Mouse (Mus musculus): ENCODE measurements around the gene Pdzd4.

Pdzd4 gene

GRCm38 (mm10) chrX:73787225-73787558 is 37.6 kb downstream of the Pdzd4 start:
- in situ Hi-C loops (cut with MboI; ENCODE audit: unreplicated experiment in 2 of 2) = loop anchor here in 1 of 2 experiments (25.0 kb wide), 1 partner anchor 500 kb away; the partner anchor contains the start of genes Atp6ap1, Dnase1l1 and Taz

- in situ Hi-C loops (cut with MboI; ENCODE audit: unreplicated experiment in 2 of 2) = loop anchor here in 1 of 2 experiments (25.0 kb wide), 1 partner anchor 501 kb away; the partner anchor contains the start of genes Atp6ap1, Dnase1l1 and Taz
Observed at GRCm38 (mm10) chrX:73786364-73787224, 38.2 kb downstream of the Pdzd4 start, which contains the start of the genes Idh3g and Ssr4. Idh3g (minus strand) TSS chrX:73786897. Ssr4 (plus strand) TSS chrX:73787028.

GRCm38 (mm10) chrX:73785666-73786065 is 39.1 kb downstream of the Pdzd4 start:
- in situ Hi-C loops (cut with MboI; ENCODE audit: unreplicated experiment in 2 of 2) = loop anchor here in 1 of 2 experiments (25.0 kb wide), 1 partner anchor 502 kb away; the partner anchor contains the start of genes Atp6ap1, Dnase1l1 and Taz

DNA sequence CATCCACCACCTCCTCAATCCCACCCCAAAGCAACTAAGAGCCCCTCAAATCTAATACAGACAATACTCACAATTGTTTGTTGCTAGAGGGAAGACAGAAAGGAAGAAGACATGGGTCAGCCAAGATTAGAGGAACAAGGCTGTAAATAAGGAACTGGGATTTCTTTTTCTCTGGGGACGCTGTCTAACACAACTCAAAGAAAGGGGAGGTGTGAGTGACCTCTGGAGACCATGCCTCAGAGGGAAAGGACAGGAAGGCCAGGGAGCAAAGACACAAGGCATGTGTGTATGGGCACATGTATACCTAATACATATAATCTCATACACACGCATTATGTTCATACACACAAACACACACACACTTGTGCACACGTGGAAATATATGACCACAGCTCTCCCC is 42.5 kb downstream of the Pdzd4 start:
- in situ Hi-C loops (cut with MboI; ENCODE audit: unreplicated experiment in 2 of 2) = loop anchor here in 1 of 2 experiments (5.0 to 25.0 kb wide), 2 partner anchors 65 to 505 kb away; partner anchors contain the start of genes Abcd1, Atp6ap1, Bcap31 and Dnase1l1

GRCm38 (mm10) chrX:73774802-73775483 is 49.8 kb downstream of the Pdzd4 start:
- in situ Hi-C loops (cut with MboI; ENCODE audit: unreplicated experiment in 2 of 2) = loop anchor here (10.0 to 25.0 kb wide), 2 partner anchors 60 to 512 kb away; partner anchors contain the start of genes Abcd1 (in 1 of the 2), Atp6ap1 (in 1 of the 2), Bcap31 (in 1 of the 2) and Dnase1l1 (in 1 of the 2)

DNA sequence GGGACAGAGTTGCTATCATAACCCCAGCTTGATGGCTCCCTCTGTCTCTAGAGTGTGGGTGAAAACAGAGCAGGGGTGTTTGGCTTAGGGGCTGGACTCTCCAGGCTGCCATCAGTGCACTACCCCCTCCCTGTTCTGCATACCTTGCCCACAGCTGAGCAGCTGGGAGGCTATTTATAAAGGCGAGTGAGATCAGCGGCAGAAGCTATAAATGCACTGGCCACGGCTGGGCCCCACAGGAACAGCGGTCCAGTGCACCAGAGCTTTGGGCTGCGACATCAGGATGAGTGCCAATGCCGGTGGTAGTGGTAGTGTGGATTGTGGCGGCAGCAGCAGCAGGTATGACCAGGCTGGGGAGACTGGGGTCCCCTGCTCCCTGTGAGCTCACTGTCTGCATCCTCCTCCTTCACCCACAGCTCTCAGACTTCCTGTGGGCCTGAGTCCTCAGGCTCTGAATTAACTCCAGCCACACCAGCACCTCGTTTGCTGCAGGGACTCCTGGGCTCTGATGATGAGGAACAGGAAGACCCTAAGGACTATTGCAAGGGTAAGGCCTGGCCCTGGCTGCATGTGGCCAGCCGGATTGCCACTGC is 50.5 kb downstream of the Pdzd4 start, which contains the start of gene Srpk3:
Gene Srpk3 (plus strand): TSS at position 238 of the 593 bp plus-strand sequence.
- in situ Hi-C loops (cut with MboI; ENCODE audit: unreplicated experiment in 2 of 2) = loop anchor here in 1 of 2 experiments (10.0 kb wide), 1 partner anchor 59 kb away; the partner anchor contains the start of genes Abcd1 and Bcap31

GRCm38 (mm10) chrX:73767267-73767666 is 57.5 kb downstream of the Pdzd4 start:
- in situ Hi-C loops (cut with MboI; ENCODE audit: unreplicated experiment in 2 of 2) = no loop called here

- in situ Hi-C loops (cut with MboI; ENCODE audit: unreplicated experiment in 2 of 2) = no loop called here
Observed at GRCm38 (mm10) chrX:73765311-73765710, 59.5 kb downstream of the Pdzd4 start.

GRCm38 (mm10) chrX:73758611-73759290 is 66.0 kb downstream of the Pdzd4 start:
- in situ Hi-C loops (cut with MboI; ENCODE audit: unreplicated experiment in 2 of 2) = no loop called here

DNA sequence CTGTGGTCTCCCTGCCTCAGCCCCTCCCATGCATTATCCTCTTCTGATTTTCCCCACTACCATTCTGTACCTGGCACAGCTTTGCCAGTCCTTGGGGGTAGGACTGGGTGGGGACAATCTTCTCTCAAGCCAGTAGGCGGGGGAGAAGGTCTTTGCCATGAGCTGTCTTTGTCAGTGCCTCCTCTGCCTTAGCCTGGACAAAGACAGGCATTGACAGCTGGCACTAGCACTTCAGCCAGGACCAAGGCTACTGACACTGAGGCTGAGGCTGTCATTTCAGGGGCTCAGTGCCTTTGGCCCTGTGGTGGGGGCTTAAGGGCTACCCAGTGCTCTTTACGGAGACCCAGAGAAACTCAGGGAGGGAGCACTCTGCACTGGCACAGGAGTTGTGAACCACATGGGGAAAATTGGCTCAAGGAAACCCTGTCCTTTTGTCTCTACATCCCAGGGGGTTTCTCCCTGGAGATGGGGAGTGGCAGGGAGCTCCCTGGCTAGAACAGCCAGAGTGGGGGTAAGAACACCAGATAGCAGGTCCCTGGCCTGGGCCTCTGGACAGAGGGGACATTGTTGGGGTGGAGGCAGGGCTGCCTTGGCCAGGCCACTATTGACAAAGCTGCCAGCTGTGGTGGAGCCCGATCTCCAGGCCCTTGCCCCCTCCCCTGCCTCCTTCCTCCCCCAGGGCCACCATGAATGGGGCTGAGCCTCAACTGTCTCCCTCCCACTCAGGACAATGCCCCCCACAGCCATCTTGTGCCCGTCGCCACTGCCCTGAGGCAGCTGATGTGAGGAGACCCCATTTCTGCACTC is 68.2 kb downstream of the Pdzd4 start, which contains the start of gene Plxnb3:
Gene Plxnb3 (plus strand): TSS at position 757 of the 807 bp plus-strand sequence.
- in situ Hi-C loops (cut with MboI; ENCODE audit: unreplicated experiment in 2 of 2) = no loop called here

GRCm38 (mm10) chrX:73748977-73749376 is 75.8 kb downstream of the Pdzd4 start:
- in situ Hi-C loops (cut with MboI; ENCODE audit: unreplicated experiment in 2 of 2) = no loop called here

GRCm38 (mm10) chrX:73744774-73745481 is 79.8 kb downstream of the Pdzd4 start:
- in situ Hi-C loops (cut with MboI; ENCODE audit: unreplicated experiment in 2 of 2) = no loop called here

All from v-Abl transformed pro-B cells (cell line).